Mouse (Mus musculus): ENCODE results near the gene Szt2. TPM values are rescaled to one million over a fixed set of nuclear protein-coding genes. Genes with fewer than 3 reads are reported as not detected.

The Szt2 gene
- 13.4 and 14.0 TPM in 2 replicates for polyA plus RNA-seq (2011; ENCODE audit: insufficient read length, low read depth, missing spikeins)

- peak within 1 kb of the TSS; percentile 14; the same call in 1 of the 2 replicates for H3K27ac ChIP-seq (ENCODE audit: insufficient read depth, low read length)
- peak within 1 kb of the TSS; percentile 95 for H3K4me3 ChIP-seq (ENCODE audit: insufficient read depth, low read length)
- H3K4me1 ChIP-seq (ENCODE audit: control insufficient read depth, insufficient read depth, low read length), result peaks cover 7% of the 10 kb centered on the region
- TF ChIP-seq CTCF (IDR thresholded peaks at IDR 0.05; ENCODE audit: borderline replicate concordance, insufficient read depth, low read length), result no peak
- peak; percentile 71 for TF ChIP-seq POLR2A (IDR thresholded peaks at IDR 0.05; ENCODE audit: low read depth, low read length)
Observed at GRCm38 (mm10) chr4:118409142-118409900, at the start of gene Szt2, which contains the start of gene Med8. Gene Szt2, minus strand, starts transcription at chr4:118409273. Gene Med8, plus strand, starts transcription at chr4:118409337.

- no peak within 1 kb of the TSS for H3K27ac ChIP-seq (ENCODE audit: insufficient read depth, low read length)
Observed at GRCm38 (mm10) chr4:118457345-118457975, 48.4 kb upstream of the Szt2 start, which contains the start of gene Mpl. Gene Mpl, minus strand, starts transcription at chr4:118457513.

DNA sequence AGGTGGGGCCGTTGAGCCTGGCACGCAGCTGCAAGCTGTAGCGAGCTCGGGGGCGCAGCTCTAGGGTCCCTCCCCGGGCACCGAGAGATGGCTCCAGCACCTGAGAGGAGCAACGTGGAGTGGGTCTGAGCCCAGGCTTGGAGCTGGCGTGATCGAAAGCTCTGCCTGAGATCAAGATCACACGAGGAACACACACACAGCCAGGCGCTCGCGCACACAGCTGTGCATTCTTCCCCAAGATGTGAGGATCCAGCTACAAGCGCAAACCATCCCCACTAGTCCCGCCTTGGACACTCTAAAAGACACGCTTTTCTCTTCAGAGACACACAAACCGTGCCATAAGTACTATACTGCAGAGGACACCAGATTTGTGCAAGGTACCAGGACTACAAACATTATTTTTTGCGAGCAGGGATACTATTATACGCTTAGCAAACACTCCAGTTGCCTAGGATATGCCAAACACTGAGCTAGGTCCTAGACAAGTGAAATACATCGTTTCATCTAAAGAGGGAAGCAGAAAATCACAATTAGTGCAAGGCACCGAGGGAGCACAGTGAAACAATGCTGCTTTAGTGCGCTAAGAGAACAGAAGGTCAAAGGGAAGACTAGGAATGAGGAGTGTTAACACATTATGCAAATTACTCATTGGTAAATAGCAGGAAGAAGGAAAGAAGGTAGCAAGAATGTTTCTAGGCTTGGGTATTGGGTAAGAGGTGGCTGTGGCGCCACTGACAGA, 37.5 kb upstream of the Szt2 start:
- Histone ChIP-seq H3K27ac (ENCODE audit: insufficient read depth, low read length) (no peak overlapping the region), H3K4me1 (ENCODE audit: control insufficient read depth, insufficient read depth, low read length) (no peaks in the 10 kb centered on the region), H3K4me3 (ENCODE audit: insufficient read depth, low read length) (peak overlapping the region; percentile 6)
- no peak for TF ChIP-seq CTCF (IDR thresholded peaks at IDR 0.05; ENCODE audit: borderline replicate concordance, insufficient read depth, low read length)
- TF ChIP-seq POLR2A (IDR thresholded peaks at IDR 0.05; ENCODE audit: low read depth, low read length), result no peak

More at GRCm38 (mm10) chr4:118457345-118457975, 48.4 kb upstream of the Szt2 start, which contains the start of gene Mpl:
- Histone ChIP-seq H3K4me3 (ENCODE audit: insufficient read depth, low read length) (no peak within 1 kb of the TSS), H3K4me1 (ENCODE audit: control insufficient read depth, insufficient read depth, low read length) (no peaks in the 10 kb centered on the region)
- no peak for TF ChIP-seq CTCF (IDR thresholded peaks at IDR 0.05; ENCODE audit: borderline replicate concordance, insufficient read depth, low read length)
- no peak for TF ChIP-seq POLR2A (IDR thresholded peaks at IDR 0.05; ENCODE audit: low read depth, low read length)

- Histone ChIP-seq H3K27ac (ENCODE audit: insufficient read depth, low read length) (no peak overlapping the region), H3K4me3 (ENCODE audit: insufficient read depth, low read length) (peak overlapping the region; percentile 6), H3K4me1 (ENCODE audit: control insufficient read depth, insufficient read depth, low read length) (no peaks in the 10 kb centered on the region)
- no peak for TF ChIP-seq POLR2A (IDR thresholded peaks at IDR 0.05; ENCODE audit: low read depth, low read length)
- no peak for TF ChIP-seq CTCF (IDR thresholded peaks at IDR 0.05; ENCODE audit: borderline replicate concordance, insufficient read depth, low read length)
Observed at GRCm38 (mm10) chr4:118445781-118446414, 36.8 kb upstream of the Szt2 start.

GRCm38 (mm10) chr4:118445088-118445487, 36.0 kb upstream of the Szt2 start:
- H3K27ac ChIP-seq (ENCODE audit: insufficient read depth, low read length), result no peak overlapping the region
- H3K4me3 ChIP-seq (ENCODE audit: insufficient read depth, low read length), result no peak overlapping the region
- H3K4me1 ChIP-seq (ENCODE audit: control insufficient read depth, insufficient read depth, low read length), result no peaks in the 10 kb centered on the region
- no peak for TF ChIP-seq POLR2A (IDR thresholded peaks at IDR 0.05; ENCODE audit: low read depth, low read length)
- no peak for TF ChIP-seq CTCF (IDR thresholded peaks at IDR 0.05; ENCODE audit: borderline replicate concordance, insufficient read depth, low read length)

GRCm38 (mm10) chr4:118437829-118438253, 28.8 kb upstream of the Szt2 start:
- H3K4me3 ChIP-seq (ENCODE audit: insufficient read depth, low read length), result peak overlapping the region; percentile 39
- peak; percentile 50; the same call in 1 of the 2 replicates for TF ChIP-seq POLR2A (IDR thresholded peaks at IDR 0.05; ENCODE audit: low read depth, low read length)
- TF ChIP-seq CTCF (IDR thresholded peaks at IDR 0.05; ENCODE audit: borderline replicate concordance, insufficient read depth, low read length), result no peak
- no peaks in the 10 kb centered on the region; the same call in 1 of the 2 replicates for H3K4me1 ChIP-seq (ENCODE audit: control insufficient read depth, insufficient read depth, low read length)
- H3K27ac ChIP-seq (ENCODE audit: insufficient read depth, low read length), result peak overlapping the region; percentile 74

GRCm38 (mm10) chr4:118436820-118437603, 27.9 kb upstream of the Szt2 start, which contains the start of gene Cdc20:
Gene Cdc20, minus strand, starts transcription at chr4:118437352.
- Histone ChIP-seq H3K4me1 (ENCODE audit: control insufficient read depth, insufficient read depth, low read length) (no peaks in the 10 kb centered on the region; the same call in 1 of the 2 replicates), H3K4me3 (ENCODE audit: insufficient read depth, low read length) (peak within 1 kb of the TSS; percentile 53), H3K27ac (ENCODE audit: insufficient read depth, low read length) (peak within 1 kb of the TSS; percentile 74)
- peak; percentile 83 for TF ChIP-seq POLR2A (IDR thresholded peaks at IDR 0.05; ENCODE audit: low read depth, low read length)
- TF ChIP-seq CTCF (IDR thresholded peaks at IDR 0.05; ENCODE audit: borderline replicate concordance, insufficient read depth, low read length), result no peak

GRCm38 (mm10) chr4:118432332-118432731, 23.3 kb upstream of the Szt2 start:
- no peaks in the 10 kb centered on the region; the same call in 1 of the 2 replicates for H3K4me1 ChIP-seq (ENCODE audit: control insufficient read depth, insufficient read depth, low read length)

More at GRCm38 (mm10) chr4:118432332-118432731, 23.3 kb upstream of the Szt2 start:
- no peak overlapping the region for H3K4me3 ChIP-seq (ENCODE audit: insufficient read depth, low read length)
- H3K27ac ChIP-seq (ENCODE audit: insufficient read depth, low read length), result no peak overlapping the region
- TF ChIP-seq POLR2A (IDR thresholded peaks at IDR 0.05; ENCODE audit: low read depth, low read length), result no peak
- TF ChIP-seq CTCF (IDR thresholded peaks at IDR 0.05; ENCODE audit: borderline replicate concordance, insufficient read depth, low read length), result no peak

All from embryonic fibroblast, embryonic 13.5 days (primary cell).